Comparison of ENCODE assay signal across 9 mouse cellular contexts in genomic region chr6:17280939-17281756, GRCm38 (mm10). TPM values are rescaled to one million over a fixed set of nuclear protein-coding genes. Genes with fewer than 3 reads are reported as not detected.
DNase-seq lines count a peak whose midpoint lies in the region; ATAC-seq and TF ChIP-seq lines count a peak whose summit lies in the region.
"Had no signal": no experiment of that assay in that cellular context is flagged by ENCODE, and none has a peak within 500 bp of the region (broad histone marks: within the 10 kb centered on the region; RNA-seq: fewer than 3 reads in every experiment).

TSS of gene Cav2 (plus strand) at chr6:17281185.

- peak within 1 kb of the TSS; percentile 74 for H3K9ac ChIP-seq in heart, embryonic 12.5 days
- H3K9ac ChIP-seq in kidney, embryonic 16.5 days (replicated peaks; ENCODE audit: low read length), result peak within 1 kb of the TSS; percentile 75
- H3K9ac ChIP-seq in liver, adult 2 months (ENCODE audit: low read depth, low read length), result peak within 1 kb of the TSS; percentile 32

- no peak for TF ChIP-seq CTCF in liver, adult 2 months (IDR thresholded peaks at IDR 0.05; ENCODE audit: low read depth, low read length)

- H3K4me3 ChIP-seq in heart, embryonic 12.5 days, result peak within 1 kb of the TSS; percentile 53
- H3K4me3 ChIP-seq in kidney, embryonic 16.5 days (ENCODE audit: low read length), result peak within 1 kb of the TSS; percentile 56
- H3K4me3 ChIP-seq in liver, adult 2 months (ENCODE audit: insufficient read depth, low read depth, low read length), result peak within 1 kb of the TSS; percentile 62

- peak within 1 kb of the TSS; percentile 78 for H3K27ac ChIP-seq in heart, embryonic 12.5 days (ENCODE audit: poor library complexity, severe bottlenecking)
- peak within 1 kb of the TSS; percentile 90 for H3K27ac ChIP-seq in kidney, embryonic 16.5 days (ENCODE audit: low read length)
- peak within 1 kb of the TSS; percentile 22 for H3K27ac ChIP-seq in liver, adult 2 months (replicated peaks; ENCODE audit: insufficient read depth, low read depth, low read length)

- H3K9me3 ChIP-seq in heart, embryonic 12.5 days (replicated peaks), result no peaks in the 10 kb centered on the region
- no peaks in the 10 kb centered on the region for H3K9me3 ChIP-seq in kidney, embryonic 16.5 days (ENCODE audit: low read length)

- WGBS in heart, embryonic 12.5 days, result under 1% methylated on average over 40 of the region's 40 CpGs
- under 1% methylated on average over 38 of the region's 40 CpGs for WGBS in kidney, embryonic 16.5 days
- 2% methylated on average over 40 of the region's 40 CpGs for WGBS in liver, adult 2 months

- peak within 1 kb of the TSS; percentile 84 for H3K4me2 ChIP-seq in heart, embryonic 12.5 days
- H3K4me2 ChIP-seq in kidney, embryonic 16.5 days (replicated peaks; ENCODE audit: low read depth, low read length), result peak within 1 kb of the TSS; percentile 77

- ATAC-seq in heart, embryonic 12.5 days (ENCODE audit: insufficient number of reproducible peaks, low FRiP score), result peak; percentile 91
- ATAC-seq in kidney, embryonic 16.5 days (ENCODE audit: low FRiP score, low TSS enrichment), result peak; percentile 95

- H3K36me3 ChIP-seq in heart, embryonic 12.5 days, result no peaks in the 10 kb centered on the region
- H3K36me3 ChIP-seq in kidney, embryonic 16.5 days (ENCODE audit: insufficient read depth, low read length), result no peaks in the 10 kb centered on the region
- H3K36me3 ChIP-seq in liver, adult 2 months (ENCODE audit: control insufficient read depth, insufficient read depth, low read length), result no peaks in the 10 kb centered on the region

- H3K4me1 ChIP-seq in heart, embryonic 12.5 days (replicated peaks), result peaks cover 14% of the 10 kb centered on the region
- peaks cover 15% of the 10 kb centered on the region for H3K4me1 ChIP-seq in kidney, embryonic 16.5 days (ENCODE audit: insufficient read depth, low read length)
- H3K4me1 ChIP-seq in liver, adult 2 months (ENCODE audit: control insufficient read depth, insufficient read depth, low read length), result no peaks in the 10 kb centered on the region; the same call in 1 of the 2 replicates

- DNase-seq in 416B (ENCODE audit: low read depth), result peak; percentile 82
- DNase-seq in brain, adult 2 months (ENCODE audit: low read depth, low spot score), result peak; percentile 84
- DNase-seq in fibroblast of lung, adult 2 months (ENCODE audit: low read depth), result peak; percentile 83
- DNase-seq in liver, adult 2 months (ENCODE audit: extremely low read depth, low read depth, low spot score), result peak; percentile 24
- DNase-seq in monocyte, adult 2 months (ENCODE audit: low read depth in 1 of 2, low spot score in 2 of 2), result peak; percentile 10 to 16
- DNase-seq in spleen, postnatal 4 days (ENCODE audit: low spot score in 2 of 2), result peak; percentile 30 to 70

- no peaks in the 10 kb centered on the region; the same call in 1 of the 2 replicates for H3K27me3 ChIP-seq in heart, embryonic 12.5 days (replicated peaks)
- H3K27me3 ChIP-seq in kidney, embryonic 16.5 days (ENCODE audit: insufficient read depth, low read length), result no peaks in the 10 kb centered on the region; the same call in 1 of the 2 replicates
- no peaks in the 10 kb centered on the region for H3K27me3 ChIP-seq in liver, adult 2 months (ENCODE audit: control insufficient read depth, insufficient read depth, low read length)

- no peak for TF ChIP-seq POLR2A in liver, adult 2 months (IDR thresholded peaks at IDR 0.05; ENCODE audit: extremely low read depth, insufficient read depth, low read length)

- no peaks in the 10 kb centered on the region for H3K79me2 ChIP-seq in liver, adult 2 months (ENCODE audit: control insufficient read depth, insufficient read depth, low read length)

RNA-seq across cellular contexts. Expression of gene Cav2, which starts in this region (rescaled TPM):
- polyA plus RNA-seq in heart, embryonic 12.5 days (2016; fragmentation: Nextera tagmentation; extraction: Ambion mirVana), result 19.1 and 22.5 TPM in 2 replicates
- polyA plus RNA-seq in kidney, embryonic 16.5 days (2015; fragmentation: Nextera tagmentation; extraction: Ambion mirVana), result 38.1 and 40.9 TPM in 2 replicates
- total RNA-seq in liver, adult 2 months (2014; rRNA removed), result 7.7 and 8.7 TPM in 2 replicates
- 2.6 and 2.9 TPM in 2 replicates for polyA plus RNA-seq in liver, adult 2 months (2012; rRNA removed)
- total RNA-seq: MEL had no signal

Comparison
In these comparisons a context has a peak if more than half of its experiments do, and no peak if none do; other contexts are left out.
1. Peak in every context shown above with its lines: DNase-seq, ATAC-seq, H3K4me3 ChIP-seq and H3K27ac ChIP-seq.
2. DNase-seq: peak in every context shown above with its lines; median percentile 84 in brain, adult 2 months; 83 in fibroblast of lung, adult 2 months; 82 in 416B; 50 in spleen, postnatal 4 days; 24 in liver, adult 2 months; 13 in monocyte, adult 2 months.
3. H3K27ac ChIP-seq: peak in every context shown above with its lines; median percentile 90 in kidney, embryonic 16.5 days; 78 in heart, embryonic 12.5 days; 22 in liver, adult 2 months.